Mouse (Mus musculus): ENCODE results near the gene Phlpp2.

Gene Phlpp2

DNA sequence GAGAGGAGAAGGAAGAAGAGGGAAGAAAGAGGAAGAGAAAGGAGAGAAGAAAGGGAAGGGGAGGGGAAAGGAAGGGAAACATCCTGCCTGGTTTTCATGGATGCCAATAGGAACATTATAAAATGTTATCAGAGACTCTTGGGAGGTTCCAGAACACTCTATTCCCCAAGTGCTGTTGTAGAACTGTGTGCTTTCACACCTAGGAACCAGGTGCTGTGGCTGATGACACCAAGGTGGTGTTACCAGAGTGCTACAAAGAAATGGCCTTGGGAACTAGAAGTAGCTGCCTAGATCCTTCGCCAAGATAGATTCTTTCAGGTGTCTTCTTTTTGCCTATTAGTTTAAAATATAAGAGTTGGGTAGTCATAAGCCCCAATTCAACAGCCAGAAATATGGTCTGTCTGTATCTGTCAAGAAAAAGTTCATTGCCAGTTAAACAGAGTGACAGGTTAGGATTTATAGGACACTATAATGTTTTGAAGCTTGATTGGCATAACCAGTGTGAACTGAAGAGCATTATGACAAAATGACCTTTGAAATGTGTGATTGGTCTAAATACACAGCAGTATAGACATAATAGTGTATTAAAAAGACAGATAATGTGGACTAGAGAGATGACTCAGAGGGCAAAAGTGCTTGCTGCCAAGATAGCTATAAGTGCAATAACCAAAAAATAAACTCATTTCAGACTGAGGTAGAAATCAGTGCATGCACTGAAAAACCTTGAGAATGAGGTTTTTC lies 36.8 kb downstream of the Phlpp2 start:
- WGBS, result 100% methylated on average over 1 of the region's 1 CpGs

DNA sequence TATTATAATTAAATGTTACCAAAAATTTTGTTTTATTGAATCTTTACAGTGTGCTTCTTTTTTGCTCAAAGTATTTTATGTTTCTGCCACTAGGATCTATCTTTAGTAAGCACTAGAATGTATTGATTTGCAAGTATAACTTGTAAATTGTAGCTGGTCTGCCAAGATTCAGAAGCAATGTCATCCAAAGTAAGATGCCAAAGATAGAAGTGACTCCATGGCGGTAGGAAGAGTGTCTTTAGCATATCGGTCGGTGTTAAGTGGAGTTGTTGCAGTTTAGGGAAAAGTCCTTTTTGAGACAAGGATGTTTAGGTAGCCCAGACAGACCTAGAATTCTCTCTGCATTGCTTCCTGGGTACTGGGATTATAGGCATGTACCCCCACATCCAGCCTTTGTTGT lies 38.6 kb downstream of the Phlpp2 start:
- 49% methylated on average over 3 of the region's 3 CpGs for WGBS

DNA sequence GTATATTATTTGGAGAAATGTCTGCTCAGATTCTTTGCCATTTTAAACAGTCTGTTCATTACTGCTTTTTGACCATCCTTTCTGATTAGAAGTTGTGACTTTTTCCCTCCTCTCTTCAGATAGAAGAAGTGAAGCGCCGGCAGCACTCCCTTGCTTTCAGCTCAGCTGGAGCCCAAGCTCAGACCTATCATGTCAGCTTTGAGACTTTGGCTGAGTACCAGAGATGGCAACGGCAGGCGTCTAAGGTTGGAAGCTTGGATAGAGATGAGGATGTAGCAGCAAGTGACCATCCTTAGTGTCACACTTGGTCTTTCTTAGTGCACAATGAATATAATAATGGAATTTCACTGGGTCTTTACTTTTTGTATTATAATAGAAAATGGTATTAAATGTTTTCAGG lies 39.0 kb downstream of the Phlpp2 start:
- 57% methylated on average over 4 of the region's 4 CpGs for WGBS

DNA sequence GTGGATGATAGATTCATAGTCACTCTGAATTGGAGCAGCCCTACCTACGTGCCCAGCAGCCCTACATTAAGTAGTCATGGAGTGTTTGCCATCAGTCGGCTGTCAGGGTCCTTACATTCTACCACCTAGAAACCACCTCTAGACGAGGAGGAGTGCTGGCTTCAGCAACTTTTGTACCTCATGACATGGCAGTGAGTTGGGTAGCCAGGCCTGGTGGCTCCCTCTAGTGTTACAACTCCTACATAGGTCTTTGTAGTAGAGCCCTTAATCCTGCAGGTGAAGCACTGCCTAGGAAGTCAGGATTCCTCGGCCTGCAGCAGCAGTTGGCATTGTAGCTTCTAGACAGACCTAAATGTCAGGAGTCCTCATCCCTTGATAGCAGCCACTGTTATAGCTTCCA lies 48.9 kb downstream of the Phlpp2 start:
- WGBS, result 43% methylated on average over 4 of the region's 4 CpGs

DNA sequence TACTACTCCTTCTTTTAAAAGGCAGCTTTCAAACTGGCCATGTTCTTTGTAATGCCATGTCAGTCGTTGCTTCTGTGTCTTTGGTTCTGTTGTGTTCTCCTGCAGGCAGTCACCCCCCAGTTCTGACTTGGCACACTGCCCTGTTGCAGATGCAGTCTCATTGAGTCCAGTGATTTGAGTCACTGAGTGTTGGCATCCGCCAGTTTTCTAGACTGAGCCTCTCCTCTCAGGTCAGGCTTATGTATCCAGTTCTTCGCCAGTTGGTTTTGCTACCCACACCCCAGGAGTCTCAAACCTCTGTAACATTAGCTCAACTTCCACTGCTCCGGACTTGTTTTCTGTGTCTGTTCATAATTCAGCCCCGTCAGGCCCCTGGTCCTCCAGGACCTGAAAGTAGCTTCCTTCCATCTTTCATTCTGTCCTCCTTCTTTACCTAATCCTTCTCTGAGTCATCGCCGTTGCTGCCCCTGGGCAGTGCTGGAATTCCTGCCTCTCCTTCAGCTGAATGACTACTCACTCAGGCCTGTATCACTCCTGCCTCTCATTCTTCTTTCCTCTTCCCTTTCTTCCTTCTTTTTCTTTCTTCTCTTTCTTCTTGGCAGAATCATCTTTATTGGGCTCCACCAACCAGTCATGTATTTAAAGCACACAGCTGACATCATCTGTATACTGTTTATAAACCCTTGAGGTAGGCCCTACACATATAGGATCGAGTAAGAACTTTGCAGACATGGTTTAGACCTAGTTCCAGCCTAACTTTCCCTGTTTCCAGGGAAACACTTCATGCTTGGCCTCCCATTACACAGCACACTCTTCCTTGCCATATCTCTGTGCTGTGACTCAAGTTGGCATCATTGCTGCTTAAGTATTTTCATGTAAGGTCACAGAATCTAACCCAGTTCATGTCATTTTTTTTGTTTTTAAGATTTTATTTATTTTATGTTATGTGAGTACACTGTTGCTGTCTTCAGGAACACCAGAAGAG lies 52.4 kb downstream of the Phlpp2 start:
- WGBS, result 56% methylated on average over 8 of the region's 8 CpGs

DNA sequence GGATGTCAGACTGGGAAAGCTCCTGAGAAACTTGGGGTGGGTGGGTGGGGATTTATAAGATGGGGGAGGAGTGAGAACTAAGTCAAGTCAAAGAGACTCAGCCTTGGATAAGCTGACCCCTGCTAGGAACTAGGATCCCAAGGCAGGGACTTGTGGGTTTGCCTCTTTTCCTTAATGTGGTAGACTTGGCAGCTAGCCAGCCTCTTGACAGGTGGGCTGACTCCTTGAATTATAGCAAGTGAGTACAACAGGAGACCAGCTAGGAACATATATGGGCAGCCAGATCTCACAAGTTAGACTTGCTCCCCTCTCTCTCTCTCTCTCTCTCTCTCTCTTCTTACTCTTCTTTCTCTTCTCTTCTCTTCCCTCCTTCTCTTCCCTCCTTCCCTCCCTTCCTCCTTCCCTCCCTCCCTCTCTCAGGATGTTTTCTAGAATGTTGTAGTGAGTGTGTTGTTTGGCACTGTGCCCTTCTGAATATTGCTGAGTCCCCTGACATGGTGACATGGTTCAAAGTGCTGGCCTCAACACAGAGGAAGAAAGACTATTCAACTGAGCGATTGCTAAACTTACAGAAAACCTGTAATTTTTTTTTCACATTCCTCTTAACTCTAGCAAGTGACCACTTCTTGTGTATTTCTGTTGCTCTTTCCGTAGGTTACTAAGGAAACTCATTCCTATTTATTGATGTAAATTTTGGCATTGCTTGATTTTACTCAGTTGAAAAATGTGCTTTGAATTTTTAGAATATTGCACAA lies 73.4 kb downstream of the Phlpp2 start:
- WGBS, result 63% methylated on average over 2 of the region's 2 CpGs

DNA sequence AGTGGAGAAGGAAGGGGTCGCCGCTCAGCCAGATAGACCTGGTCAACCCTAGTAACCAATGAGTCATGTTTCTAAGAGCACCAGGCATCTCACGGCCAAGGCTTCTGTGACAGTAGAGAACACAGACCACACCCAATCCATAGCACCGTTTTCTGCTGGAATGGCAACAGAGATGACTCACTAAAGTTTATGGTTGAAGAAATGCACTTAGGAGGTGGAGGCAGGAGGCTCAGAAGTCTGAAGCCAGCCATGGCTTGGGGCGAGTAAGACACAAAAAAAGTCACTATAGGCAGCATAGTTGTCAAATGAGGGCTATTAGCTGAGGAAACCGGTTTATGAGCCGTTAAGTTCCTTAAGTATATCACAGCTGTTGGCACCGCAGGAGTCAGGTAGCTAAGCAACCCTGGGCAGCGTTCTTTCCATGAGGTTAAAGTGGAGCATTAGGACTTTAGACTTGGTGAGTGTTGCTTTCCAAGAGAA lies 76.9 kb downstream of the Phlpp2 start:
- WGBS, result 60% methylated on average over 9 of the region's 9 CpGs

DNA sequence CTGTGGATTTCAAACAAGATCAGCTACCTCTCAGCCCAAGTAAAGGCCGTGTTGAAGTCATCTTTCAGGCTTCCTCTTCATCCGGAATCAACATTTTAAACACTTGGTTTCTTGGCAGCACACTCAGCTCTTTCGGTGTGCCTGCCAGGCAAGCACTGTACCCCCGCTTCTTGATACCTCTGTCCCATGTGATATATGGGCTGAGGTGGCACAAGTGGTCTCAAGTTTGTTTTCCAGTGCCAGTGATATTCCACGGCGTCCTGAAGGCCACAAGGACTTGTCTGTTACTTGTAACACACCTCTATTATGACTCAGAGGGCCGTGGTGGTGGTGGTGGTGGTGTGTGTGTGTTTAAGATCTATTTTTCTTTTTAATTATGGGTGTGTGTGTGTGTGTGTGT lies 77.4 kb downstream of the Phlpp2 start:
- WGBS, result 64% methylated on average over 7 of the region's 7 CpGs

DNA sequence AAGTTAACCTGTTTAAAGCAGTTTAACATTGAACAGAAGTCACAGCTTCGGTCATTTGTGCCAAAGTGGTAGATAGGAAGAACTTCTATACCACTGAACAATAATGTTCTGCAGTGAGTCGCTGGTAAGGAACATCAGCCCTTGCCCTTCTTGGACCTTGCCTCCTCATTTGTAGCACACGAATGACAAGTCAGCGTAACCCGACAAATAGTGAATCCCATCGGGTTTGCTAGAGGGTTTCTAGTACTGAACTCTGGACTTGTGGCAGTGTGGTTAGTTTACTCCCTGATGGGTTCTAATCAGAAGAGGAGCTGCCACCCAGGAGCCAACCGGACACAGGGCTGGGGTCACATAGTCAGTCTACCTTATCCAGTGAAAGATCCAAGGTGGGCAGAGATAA lies 77.9 kb downstream of the Phlpp2 start:
- WGBS, result 90% methylated on average over 7 of the region's 7 CpGs

DNA sequence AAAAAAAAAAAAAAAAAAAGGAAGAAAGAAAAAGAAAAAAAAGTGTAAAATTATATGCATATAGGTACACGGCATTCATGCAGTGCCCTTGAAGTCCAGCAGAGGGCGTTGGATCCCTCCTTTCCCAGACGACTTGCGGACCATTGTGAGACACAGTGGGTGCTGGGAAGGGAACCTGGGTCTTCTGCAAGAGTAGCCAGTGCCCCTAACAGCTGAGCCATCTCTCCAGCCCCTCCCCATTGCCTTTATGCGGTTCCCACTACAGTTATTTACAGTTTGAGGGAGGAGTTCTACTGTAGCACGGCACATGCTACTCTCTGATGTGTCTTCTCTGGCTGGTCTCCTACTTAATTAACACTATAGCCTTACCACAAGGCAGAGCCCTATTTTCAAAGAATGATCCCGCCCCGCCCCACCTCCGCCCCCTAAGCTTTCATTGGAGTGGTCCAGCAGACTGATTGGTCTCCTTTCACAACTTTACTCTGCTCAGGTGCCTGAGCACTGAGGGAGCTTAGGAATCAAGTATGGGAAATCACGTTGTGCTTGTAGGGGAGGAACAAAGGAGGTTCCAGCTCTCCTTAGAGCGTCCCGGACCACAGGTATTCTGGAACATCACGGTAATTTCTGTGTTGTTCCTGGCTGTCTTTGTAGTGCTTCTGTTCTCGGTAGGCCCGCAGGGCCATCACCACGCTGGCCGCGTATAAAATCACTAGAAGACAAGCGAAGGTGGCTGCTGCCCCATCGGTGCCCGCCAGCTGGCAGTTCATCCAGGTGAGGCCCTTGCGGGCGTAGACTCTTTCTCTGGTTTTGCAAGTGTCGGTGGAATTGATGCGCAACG lies 79.3 kb downstream of the Phlpp2 start:
- WGBS, result 2% methylated on average over 26 of the region's 26 CpGs

DNA sequence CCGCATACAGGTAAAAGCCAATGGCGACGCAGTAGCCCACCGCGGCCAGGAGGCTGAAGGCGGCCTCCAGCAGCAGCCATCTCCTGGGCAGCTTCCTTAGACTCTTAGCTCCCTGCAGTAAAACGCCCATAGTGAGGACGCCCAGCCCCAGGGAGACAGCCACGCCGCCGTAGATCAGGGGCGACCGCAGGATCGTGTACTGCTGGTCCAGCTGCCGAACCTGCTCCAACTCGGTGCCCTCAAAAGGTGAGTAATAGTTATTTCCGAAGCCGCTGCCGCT lies 79.9 kb downstream of the Phlpp2 start:
- WGBS, result 4% methylated on average over 19 of the region's 19 CpGs

DNA sequence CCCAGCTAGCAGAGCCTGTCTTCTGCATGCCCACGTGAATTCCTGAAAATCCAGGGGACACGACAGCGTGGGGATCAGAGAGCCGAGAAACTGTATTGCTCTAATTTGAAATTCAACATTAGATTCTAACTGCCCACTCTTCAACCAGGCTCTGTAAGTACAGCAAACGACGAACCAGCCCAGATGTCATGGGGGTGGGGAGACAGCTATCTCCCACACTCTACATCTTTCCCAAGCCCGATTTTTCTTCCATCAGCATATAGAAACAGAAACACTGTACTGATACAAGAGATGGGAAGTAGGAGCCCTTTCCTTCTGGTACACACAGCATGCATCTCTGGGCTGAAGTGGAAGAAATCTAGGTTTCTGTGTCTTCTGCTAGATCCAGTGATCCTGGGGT lies 83.8 kb downstream of the Phlpp2 start:
- WGBS, result 50% methylated on average over 7 of the region's 7 CpGs

DNA sequence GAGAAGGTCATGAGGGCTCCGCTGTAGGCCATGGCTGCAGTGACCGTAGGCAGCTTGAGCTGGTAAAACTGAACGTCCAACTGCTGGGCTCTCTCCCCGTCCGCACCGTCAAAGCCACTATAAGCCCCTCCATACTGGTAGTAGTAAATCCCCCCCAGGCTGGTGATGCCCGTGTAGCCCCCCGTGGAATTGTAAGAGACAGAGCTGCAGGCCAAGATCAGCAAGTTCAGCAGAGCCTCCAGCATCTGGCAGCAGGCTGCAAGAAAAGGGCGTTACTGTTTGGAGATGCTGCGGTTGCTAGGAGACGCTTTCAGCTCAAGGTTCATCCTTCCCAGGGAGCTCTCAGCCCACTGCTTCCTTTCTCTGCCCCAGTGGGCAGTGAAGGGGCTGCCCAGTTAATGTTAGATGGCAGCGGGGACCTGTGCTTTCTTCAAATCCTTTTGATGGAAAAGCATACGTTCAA lies 86.2 kb downstream of the Phlpp2 start:
- WGBS, result 41% methylated on average over 13 of the region's 13 CpGs

DNA sequence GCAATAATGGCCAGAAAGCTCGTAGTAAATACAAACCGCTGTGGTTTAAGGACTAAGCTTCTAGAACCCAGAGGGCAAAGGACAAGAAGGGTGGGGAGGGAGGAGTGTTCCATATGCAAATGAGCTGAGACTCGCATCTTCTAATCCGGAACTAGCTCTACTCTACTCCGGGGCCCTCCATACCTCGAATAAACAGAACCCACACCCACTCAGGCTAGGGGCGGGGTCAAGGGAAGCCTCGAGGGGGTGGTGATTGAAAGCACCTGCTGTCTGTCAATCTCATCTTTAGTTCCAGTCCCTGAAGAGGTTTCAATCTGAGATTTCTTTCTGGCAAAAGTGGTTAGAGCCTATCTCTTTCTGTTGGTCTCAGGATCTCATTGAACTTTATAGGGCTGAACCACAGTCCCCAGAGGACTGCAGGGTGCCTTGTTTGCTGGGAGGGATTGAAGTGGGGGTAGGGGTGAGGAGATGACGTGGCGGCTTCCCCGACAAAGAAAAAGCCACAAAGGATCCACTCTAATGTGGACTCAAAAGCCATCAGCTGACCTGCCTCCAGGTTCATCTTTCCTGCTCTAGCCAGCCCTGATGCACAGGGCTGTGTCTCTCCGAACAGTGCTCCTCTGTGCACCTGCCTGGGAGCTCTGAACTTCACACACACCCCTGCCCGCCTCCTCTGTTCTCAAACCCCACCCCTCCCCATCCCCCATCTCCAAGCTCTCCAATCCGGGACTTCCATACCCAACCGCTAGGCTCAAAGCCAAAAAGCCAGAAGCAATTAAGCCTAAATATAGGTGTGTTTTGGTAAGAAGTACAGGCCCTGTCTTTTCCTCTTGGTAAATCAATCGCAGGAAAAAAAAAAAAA lies 89.1 kb downstream of the Phlpp2 start:
- WGBS, result 38% methylated on average over 16 of the region's 16 CpGs

DNA sequence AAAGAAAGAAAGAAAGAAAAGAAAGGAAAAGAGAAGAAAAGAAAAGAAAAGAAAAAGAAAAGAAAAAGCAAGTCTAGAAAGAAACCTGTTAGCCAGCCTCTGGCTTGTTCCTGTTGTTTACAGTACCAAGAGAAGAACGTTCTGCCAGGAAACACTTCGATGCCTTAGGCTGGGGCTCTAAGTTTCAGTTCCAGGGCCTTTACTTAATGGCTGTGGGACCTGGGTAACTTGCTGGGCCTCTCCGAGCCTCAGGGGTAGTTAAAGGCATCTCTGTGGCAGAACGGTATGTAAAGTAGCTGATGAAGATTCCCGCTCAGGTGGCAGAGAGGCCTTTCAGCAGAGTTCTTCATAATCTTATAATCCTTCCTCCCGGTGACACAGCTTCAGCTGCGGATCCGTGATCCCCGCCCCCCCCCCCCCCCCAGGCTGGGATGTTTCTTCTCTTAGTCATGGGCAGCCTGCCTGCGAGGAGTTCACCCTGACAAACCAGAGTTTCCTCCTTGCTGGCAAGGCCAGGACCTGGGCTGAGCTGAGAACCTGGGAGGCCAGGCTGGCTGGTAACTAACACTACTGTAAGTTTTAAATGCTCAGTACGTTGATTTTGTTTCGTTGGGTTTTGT lies 89.8 kb downstream of the Phlpp2 start:
- 53% methylated on average over 12 of the region's 12 CpGs for WGBS

DNA sequence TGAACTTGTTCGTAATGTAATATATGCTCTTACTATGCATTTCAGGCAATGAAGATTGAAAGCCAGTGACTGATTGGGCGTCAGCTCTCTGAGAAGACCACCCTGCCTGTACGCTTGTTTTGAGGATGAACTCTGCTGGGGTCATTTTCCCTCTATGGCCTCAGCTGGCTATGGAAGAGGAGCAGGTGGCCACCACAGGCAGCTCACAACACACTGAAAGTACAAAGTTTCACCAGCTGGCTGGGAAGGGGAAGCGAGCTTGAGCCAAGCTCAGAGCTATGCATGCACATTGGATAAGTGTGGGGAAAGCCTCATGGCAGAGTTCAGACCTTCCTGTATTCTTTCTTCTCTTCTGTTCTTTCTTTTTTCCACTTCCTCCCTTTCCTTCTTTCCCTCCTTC lies 90.8 kb downstream of the Phlpp2 start:
- WGBS, result 91% methylated on average over 4 of the region's 4 CpGs

DNA sequence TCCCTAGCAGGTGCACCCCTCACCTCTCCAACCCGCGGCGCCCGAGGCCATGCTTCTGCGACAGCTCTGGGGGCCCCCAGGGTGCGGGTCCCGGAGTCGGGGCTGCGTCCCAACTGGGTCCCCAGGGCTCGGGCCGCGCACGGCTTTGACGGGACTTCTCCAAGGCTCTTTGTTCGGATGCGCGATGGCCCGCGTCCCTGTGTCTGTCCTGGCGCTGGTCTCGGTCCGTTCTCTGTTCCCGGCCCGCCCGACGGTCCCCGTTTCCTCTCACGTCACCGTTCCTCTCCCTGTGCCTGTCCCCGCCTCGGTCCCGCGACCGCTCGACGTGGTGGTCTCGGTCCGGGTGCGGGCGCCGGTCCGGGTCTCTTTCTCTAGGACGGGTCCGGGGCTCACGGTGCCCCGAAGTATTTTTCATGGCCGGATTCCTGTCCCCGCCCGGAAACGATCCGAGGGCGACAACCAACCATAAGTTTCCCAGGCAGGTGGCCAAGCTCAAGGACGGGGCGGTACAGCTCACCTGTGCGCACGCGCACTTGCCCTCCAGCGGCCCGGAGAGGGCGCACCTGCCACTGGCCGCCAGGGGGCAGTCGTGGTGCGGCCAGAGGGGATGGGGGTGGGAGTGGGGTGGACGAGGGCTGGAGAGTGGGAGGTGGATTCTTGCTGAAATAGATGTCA lies 93.5 kb downstream of the Phlpp2 start, which contains the start of gene Marveld3:
TSS of gene Marveld3 (minus strand) at position 511 of the 675 bp plus-strand sequence.
- WGBS, result 2% methylated on average over 64 of the region's 64 CpGs

DNA sequence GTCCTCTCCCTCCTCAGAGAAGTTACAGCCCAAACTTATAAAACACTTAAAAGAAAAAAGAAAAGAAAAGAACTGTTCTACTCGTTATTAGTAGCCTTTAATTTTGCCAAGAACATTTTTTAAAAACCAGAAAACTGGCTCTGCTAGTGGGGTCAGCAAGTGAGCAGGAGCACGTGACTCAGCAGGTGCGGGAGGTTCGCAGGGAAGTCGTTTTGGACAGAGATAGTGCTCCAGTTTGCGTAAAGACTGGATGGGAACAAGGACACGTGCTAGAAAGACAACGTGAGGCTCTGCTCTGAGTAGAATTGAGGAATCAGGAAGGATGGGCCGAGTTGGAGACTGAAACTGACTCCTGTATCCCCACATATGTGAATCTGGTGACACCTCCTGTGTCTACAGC lies 94.6 kb downstream of the Phlpp2 start:
- 73% methylated on average over 9 of the region's 9 CpGs for WGBS

DNA sequence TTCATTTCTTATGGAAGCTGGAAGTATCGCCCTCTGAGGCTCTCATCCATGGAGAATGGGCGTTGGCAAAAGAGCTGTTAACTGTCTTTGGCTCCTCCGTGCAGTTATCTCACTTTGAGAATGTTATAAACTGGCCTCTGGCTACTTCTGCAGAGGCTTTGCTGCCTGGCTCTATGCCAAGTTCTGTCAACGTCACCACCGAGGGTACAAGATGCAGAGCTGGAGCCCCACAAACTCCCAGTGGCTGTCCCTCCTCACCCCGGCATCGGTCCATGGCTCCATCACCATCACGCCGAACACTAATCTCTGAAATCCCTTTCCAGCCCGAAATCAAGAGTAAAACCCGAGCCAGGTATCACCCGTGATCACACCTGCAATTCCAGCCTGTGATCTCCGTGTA lies 95.1 kb downstream of the Phlpp2 start:
- WGBS, result 74% methylated on average over 13 of the region's 13 CpGs

All from cerebral cortex, adult 2 months (tissue).